Mouse (Mus musculus) hindbrain, embryonic 10.5 days (tissue): ENCODE measurements around the gene Fndc7. TPM values are rescaled to one million over a fixed set of nuclear protein-coding genes. Genes with fewer than 3 reads are reported as not detected.

Experiments used
- DNase-seq: peaks from one replicate; pipeline ENCODE4 v3.0.0-alpha.2; 2017; ENCODE audit warnings: low spot score
- H3K27ac ChIP-seq: fragments of 300-500 bp; sonication (generic); 2 replicates; pipeline ENCODE4 v1.5.1; 2016; ENCODE audit warnings: mild to moderate bottlenecking, moderate library complexity
- H3K27me3 ChIP-seq: fragments of 300-500 bp; sonication (generic); 2 replicates; pipeline ENCODE4 v1.6.1; 2016; ENCODE audit warnings: mild to moderate bottlenecking; ENCODE audit not compliant: poor library complexity, insufficient read depth, severe bottlenecking
- H3K36me3 ChIP-seq: fragments of 300-500 bp; sonication (generic); 2 replicates; pipeline ENCODE4 v1.6.1; 2016; ENCODE audit warnings: mild to moderate bottlenecking, moderate library complexity
- H3K4me1 ChIP-seq: fragments of 300-500 bp; sonication (generic); replicated peaks from 2 replicates; pipeline ENCODE4 v1.6.1; 2016; ENCODE audit warnings: mild to moderate bottlenecking
- H3K4me3 ChIP-seq: fragments of 300-500 bp; sonication (generic); 2 replicates; pipeline ENCODE4 v1.5.1; 2016; ENCODE audit warnings: mild to moderate bottlenecking, moderate library complexity
- H3K9me3 ChIP-seq: fragments of 300-500 bp; sonication (generic); 2 replicates; pipeline ENCODE4 v1.6.1; 2016; ENCODE audit warnings: mild to moderate bottlenecking, moderate library complexity
- whole genome bisulfite sequencing: fragments of 180-500 bp; shearing (Covaris S2); methylation state at CpG from one replicate; pipeline ENCODE4 v1.1.7; 2016; 5-methylcytosine and 5-hydroxymethylcytosine counted together
- polyA plus RNA-seq: library from polyadenylated mRNA; unstranded; fragments of >200 nt; fragmentation: Nextera tagmentation; extraction: Ambion mirVana; gene quantifications from 2 replicates; pipeline ENCODE4 v1.2.1, GENCODE M21; 2016

The Fndc7 gene
- polyA plus RNA-seq, 1 experiment from 2014 or later: 0.05 TPM

DNA sequence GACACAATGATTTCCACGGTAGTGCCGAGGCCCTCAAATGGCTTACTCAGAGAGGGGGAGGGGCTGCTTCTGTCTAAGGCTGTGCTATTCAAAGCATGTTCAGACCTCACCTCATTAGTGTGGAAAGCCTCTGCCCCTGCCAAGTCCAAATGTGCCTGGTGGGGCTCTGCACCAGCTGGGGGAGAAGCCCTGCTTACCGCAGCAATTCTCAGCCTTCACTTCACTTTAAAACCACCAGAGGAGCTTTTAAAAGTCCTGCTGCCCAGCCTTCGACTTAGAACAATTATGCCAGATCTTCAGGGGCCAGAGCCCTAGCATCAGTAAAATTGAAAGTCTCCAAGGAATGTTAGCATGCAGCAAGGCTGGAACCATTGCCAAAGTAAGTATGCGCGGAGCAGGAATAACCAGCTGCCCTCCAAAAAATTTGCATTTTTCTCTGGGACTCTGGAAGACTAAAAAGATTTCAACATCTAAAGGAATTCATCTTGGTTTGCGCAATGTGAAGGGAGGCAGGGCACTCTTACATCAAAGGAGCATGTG, 31.5 kb downstream of the Fndc7 start:
- Histone ChIP-seq H3K9me3 (no peaks in the 10 kb centered on the region), H3K4me1 (peaks cover 25% of the 10 kb centered on the region), H3K36me3 (no peaks in the 10 kb centered on the region), H3K4me3 (no peak overlapping the region), H3K27me3 (no peaks in the 10 kb centered on the region), H3K27ac (peak overlapping the region; percentile 25; the same call in 1 of the 2 replicates)
- WGBS: 47% methylated on average over 7 of the region's 7 CpGs
- peak; percentile 40 for DNase-seq

DNA sequence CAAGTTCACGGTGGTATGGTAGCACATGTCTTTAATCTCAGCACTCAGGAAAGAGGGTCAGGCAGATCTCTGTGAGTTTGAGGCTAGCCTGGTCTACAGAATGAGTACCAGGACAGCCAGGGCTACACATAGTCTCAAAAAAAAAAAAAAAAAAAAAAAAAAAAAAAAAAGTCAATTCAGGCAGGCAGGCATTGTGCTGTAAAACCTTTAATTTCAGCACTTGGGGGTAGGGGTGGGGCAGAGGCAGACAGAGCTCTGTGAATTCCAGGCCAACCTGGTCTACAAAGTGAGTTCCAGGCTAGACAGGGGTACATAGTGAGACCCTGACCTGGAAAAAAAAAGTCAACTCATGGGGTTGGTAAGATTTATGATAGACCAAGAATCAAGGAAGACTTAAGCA, 32.1 kb downstream of the Fndc7 start:
- Histone ChIP-seq H3K27ac (peak overlapping the region; percentile 25; the same call in 1 of the 2 replicates), H3K27me3 (no peaks in the 10 kb centered on the region), H3K4me1 (peaks cover 25% of the 10 kb centered on the region), H3K4me3 (no peak overlapping the region), H3K9me3 (no peaks in the 10 kb centered on the region), H3K36me3 (no peaks in the 10 kb centered on the region)
- 84% methylated on average over 1 of the region's 1 CpGs for WGBS
- no peak for DNase-seq

DNA sequence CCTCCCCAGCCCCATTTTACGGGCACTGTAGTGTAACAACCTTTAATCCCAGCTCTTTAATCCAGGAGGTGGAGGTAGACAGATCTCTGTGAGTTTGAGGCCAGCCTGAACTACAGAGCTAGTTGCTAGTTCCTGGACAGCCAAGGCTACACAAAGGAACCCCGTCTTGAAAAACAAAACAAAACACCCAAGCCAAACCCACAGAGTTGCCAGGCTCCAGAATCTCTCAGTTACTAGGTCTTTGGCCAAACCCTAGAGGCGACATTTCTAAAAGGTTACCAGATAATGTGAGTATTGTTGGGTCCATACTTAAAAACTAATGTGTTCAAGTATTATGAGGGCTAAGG, 32.7 kb downstream of the Fndc7 start:
- no peak overlapping the region for H3K27ac ChIP-seq
- H3K4me3 ChIP-seq: no peak overlapping the region
- H3K9me3 ChIP-seq: no peaks in the 10 kb centered on the region
- 30% methylated on average over 3 of the region's 3 CpGs for WGBS
- no peaks in the 10 kb centered on the region for H3K36me3 ChIP-seq
- H3K4me1 ChIP-seq: peaks cover 30% of the 10 kb centered on the region
- DNase-seq: no peak
- no peaks in the 10 kb centered on the region for H3K27me3 ChIP-seq

DNA sequence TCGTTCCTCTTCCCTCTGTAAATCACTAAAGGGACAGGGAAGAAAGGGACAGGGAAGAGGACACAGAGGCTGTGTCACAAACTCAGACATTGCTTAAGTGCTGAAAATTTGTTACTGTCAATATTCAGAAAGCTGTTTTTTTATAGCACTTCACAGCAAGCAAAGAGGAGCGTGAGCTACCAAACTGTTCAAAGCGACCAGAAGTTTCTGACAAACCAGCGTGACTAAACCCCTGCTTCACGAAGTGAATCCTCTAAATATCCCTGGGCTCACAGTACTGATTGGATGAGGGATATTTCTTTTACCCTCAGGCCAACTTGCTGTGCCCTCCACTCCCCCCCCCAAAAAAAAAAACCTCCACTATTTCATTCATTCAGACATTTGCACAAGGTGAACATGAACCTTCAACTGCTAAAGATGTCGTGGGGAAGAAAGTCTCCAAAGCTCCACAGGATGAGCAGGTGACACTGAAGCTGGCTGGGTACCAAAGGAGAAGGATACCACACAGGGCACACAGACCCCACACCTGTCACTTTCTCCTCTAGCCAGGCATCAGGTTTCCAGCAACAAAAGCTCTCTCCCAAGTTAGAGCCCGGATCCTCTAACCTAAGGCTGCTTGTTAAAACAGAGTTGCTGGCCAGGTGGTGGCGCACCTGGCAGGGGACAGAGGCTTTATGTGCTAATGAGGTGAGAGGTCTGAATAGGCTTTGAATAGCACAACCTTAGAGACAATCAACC, 33.3 kb downstream of the Fndc7 start:
- Histone ChIP-seq H3K27me3 (no peaks in the 10 kb centered on the region), H3K4me3 (no peak overlapping the region), H3K27ac (no peak overlapping the region), H3K9me3 (no peaks in the 10 kb centered on the region), H3K4me1 (peaks cover 33% of the 10 kb centered on the region), H3K36me3 (no peaks in the 10 kb centered on the region)
- DNase-seq: no peak
- 54% methylated on average over 8 of the region's 8 CpGs for WGBS

DNA sequence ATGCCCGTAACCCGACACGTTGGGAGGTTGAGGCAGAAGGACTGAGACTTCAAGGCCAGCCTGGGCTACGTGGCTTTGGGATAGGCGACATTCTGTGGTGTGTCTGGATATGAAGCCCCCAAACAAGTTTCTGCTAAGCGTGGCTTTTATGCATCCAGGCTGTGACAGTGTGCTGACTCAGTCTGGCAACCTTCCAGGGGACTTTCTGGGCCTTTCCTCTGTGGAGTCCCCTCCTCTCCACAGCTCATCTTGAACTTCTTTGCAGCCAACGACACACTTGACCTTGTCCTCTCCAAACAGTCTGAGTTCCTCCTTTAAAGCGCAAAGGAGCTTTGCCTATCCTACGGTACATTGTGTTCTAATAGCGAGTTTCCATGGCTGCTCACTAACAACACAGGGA, 33.9 kb downstream of the Fndc7 start:
- Histone ChIP-seq H3K4me1 (peaks cover 33% of the 10 kb centered on the region), H3K9me3 (no peaks in the 10 kb centered on the region), H3K4me3 (no peak overlapping the region), H3K27ac (no peak overlapping the region; the same call in 1 of the 2 replicates), H3K36me3 (no peaks in the 10 kb centered on the region), H3K27me3 (no peaks in the 10 kb centered on the region)
- WGBS: 82% methylated on average over 10 of the region's 10 CpGs
- DNase-seq: no peak

- 58% methylated on average over 12 of the region's 12 CpGs for WGBS
- Histone ChIP-seq H3K4me3 (no peak overlapping the region), H3K9me3 (no peaks in the 10 kb centered on the region), H3K27me3 (no peaks in the 10 kb centered on the region), H3K36me3 (no peaks in the 10 kb centered on the region), H3K27ac (peak overlapping the region; percentile 62), H3K4me1 (peaks cover 33% of the 10 kb centered on the region)
- DNase-seq: no peak
Measured at GRCm38 (mm10) chr3:108855371-108855770, 34.4 kb downstream of the Fndc7 start.

DNA sequence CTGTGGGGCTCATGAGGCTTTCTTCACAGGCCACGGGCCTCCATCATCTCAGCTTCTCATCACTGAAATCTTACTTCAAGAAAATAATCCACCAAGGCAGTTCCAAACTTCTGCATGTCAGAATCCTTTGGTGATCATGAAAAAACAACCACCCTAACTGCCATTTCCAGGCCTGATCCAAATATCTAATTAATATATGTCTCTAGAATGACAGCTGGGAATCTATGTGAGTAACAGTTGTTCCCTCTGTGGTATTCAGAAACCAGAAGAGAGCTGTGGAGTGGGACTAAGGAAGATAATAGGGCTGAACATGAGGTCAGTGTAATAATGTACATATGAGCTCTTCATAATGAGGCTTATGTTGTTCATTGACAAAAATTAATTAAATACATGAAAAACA, 36.5 kb downstream of the Fndc7 start:
- H3K27ac ChIP-seq: no peak overlapping the region

GRCm38 (mm10) chr3:108851996-108852697, 37.7 kb downstream of the Fndc7 start:
- Histone ChIP-seq H3K27ac (no peak overlapping the region), H3K27me3 (no peaks in the 10 kb centered on the region), H3K4me3 (no peak overlapping the region), H3K4me1 (peaks cover 23% of the 10 kb centered on the region), H3K9me3 (no peaks in the 10 kb centered on the region), H3K36me3 (no peaks in the 10 kb centered on the region)
- WGBS: 50% methylated on average over 6 of the region's 6 CpGs
- no peak for DNase-seq

More for the DNA sequence above, 36.5 kb downstream of the Fndc7 start:
- Histone ChIP-seq H3K4me1 (peaks cover 29% of the 10 kb centered on the region), H3K27me3 (no peaks in the 10 kb centered on the region), H3K36me3 (no peaks in the 10 kb centered on the region), H3K4me3 (no peak overlapping the region), H3K9me3 (no peaks in the 10 kb centered on the region)
- no peak for DNase-seq
- 85% methylated on average over 1 of the region's 1 CpGs for WGBS

- DNase-seq: no peak
- 89% methylated on average over 3 of the region's 3 CpGs for WGBS
- Histone ChIP-seq H3K27ac (no peak overlapping the region), H3K36me3 (no peaks in the 10 kb centered on the region), H3K4me1 (peaks cover 18% of the 10 kb centered on the region), H3K4me3 (no peak overlapping the region), H3K9me3 (no peaks in the 10 kb centered on the region), H3K27me3 (no peaks in the 10 kb centered on the region)
Measured at GRCm38 (mm10) chr3:108851554-108851953, 38.3 kb downstream of the Fndc7 start.

GRCm38 (mm10) chr3:108851075-108851474, 38.7 kb downstream of the Fndc7 start:
- Histone ChIP-seq H3K4me1 (peaks cover 18% of the 10 kb centered on the region), H3K27me3 (no peaks in the 10 kb centered on the region), H3K4me3 (no peak overlapping the region), H3K36me3 (no peaks in the 10 kb centered on the region), H3K9me3 (no peaks in the 10 kb centered on the region), H3K27ac (no peak overlapping the region)
- WGBS: 88% methylated on average over 2 of the region's 2 CpGs
- no peak for DNase-seq

DNA sequence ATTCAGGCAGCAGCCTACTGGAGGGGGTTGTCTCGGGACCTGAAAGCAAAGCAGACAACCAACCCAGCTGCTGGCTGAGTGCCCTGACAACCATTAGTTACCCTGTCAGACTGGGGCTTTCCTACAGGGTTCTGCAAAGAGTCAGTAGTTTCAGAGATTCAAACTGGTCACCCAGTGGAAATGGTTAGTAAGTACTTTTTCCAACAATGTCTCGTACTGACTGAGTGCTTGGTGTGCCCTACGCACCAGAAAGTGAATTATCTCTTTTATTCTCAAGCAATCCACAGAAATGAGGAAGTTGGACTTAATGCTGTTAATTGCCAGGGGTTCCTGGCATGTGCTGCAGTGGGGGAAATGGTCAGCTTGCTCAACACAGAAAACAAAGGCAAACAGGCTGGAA, 39.3 kb downstream of the Fndc7 start:
- H3K4me3 ChIP-seq: no peak overlapping the region
- H3K36me3 ChIP-seq: no peaks in the 10 kb centered on the region
- no peaks in the 10 kb centered on the region for H3K9me3 ChIP-seq
- H3K4me1 ChIP-seq: peaks cover 12% of the 10 kb centered on the region
- no peaks in the 10 kb centered on the region for H3K27me3 ChIP-seq
- 74% methylated on average over 3 of the region's 3 CpGs for WGBS
- H3K27ac ChIP-seq: no peak overlapping the region
- DNase-seq: no peak

- Histone ChIP-seq H3K9me3 (no peaks in the 10 kb centered on the region), H3K27me3 (no peaks in the 10 kb centered on the region), H3K4me3 (no peak overlapping the region), H3K27ac (no peak overlapping the region), H3K36me3 (no peaks in the 10 kb centered on the region), H3K4me1 (no peaks in the 10 kb centered on the region)
- DNase-seq: no peak
- 80% methylated on average over 3 of the region's 3 CpGs for WGBS
Measured at GRCm38 (mm10) chr3:108846616-108847015, 43.2 kb downstream of the Fndc7 start.

- DNase-seq: no peak
- no peaks in the 10 kb centered on the region for H3K27me3 ChIP-seq
- H3K27ac ChIP-seq: no peak overlapping the region
- no peaks in the 10 kb centered on the region for H3K9me3 ChIP-seq
- WGBS: 82% methylated on average over 5 of the region's 5 CpGs
- H3K4me1 ChIP-seq: peaks cover 2% of the 10 kb centered on the region
- H3K4me3 ChIP-seq: no peak overlapping the region
- no peaks in the 10 kb centered on the region for H3K36me3 ChIP-seq
Measured at GRCm38 (mm10) chr3:108844521-108844920, 45.3 kb downstream of the Fndc7 start.
